Mouse (Mus musculus): ENCODE data around the gene Plgrkt. TPM values are rescaled to one million over a fixed set of nuclear protein-coding genes. Genes with fewer than 3 reads are reported as not detected.

Gene Plgrkt
- total RNA-seq, 2 experiments from 2014 or later = 23.2 to 28.9 TPM

DNA sequence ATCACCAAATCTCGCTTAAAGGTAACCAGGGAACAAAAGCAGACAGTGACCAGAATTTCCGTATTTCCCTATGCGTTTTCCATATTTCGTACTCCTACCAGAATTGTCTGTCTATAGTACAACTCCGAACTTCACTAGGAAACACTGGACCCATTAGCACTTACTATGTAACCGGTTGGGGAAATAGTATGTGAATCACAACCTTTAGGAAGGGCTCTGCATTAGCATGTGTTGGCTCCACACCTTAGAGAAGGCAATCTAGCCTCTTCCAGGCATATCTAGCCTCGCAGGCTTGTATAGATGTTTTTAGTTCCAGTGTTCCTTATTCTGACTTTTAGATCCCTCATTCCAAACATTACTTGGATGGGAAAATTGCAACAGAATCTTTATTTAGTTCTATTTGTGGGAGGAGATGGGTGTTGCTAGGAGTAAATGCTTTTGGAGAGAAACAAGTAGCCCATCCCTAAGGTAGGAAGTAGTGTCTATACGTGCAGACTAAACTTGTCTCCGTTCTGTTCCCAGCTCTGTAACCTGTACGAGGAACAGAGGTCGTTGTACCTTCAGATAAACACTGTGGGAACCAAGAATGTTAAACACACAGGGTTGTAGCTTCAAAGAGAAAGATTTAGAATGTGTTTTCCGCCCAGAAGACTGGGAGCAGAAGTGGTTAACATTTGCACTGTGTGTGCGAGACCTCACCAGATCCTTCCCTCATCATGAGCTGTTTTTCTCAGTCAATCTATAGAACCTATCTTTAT is 4.8 kb downstream of the Plgrkt start:
- no peak for DNase-seq (ENCODE audit: low spot score in 2 of 2)
- intact Hi-C loops (cut with DNase I) = loop anchor here (5.0 kb wide), 2 partner anchors 110 to 200 kb away; partner anchors contain the start of gene Jak2

DNA sequence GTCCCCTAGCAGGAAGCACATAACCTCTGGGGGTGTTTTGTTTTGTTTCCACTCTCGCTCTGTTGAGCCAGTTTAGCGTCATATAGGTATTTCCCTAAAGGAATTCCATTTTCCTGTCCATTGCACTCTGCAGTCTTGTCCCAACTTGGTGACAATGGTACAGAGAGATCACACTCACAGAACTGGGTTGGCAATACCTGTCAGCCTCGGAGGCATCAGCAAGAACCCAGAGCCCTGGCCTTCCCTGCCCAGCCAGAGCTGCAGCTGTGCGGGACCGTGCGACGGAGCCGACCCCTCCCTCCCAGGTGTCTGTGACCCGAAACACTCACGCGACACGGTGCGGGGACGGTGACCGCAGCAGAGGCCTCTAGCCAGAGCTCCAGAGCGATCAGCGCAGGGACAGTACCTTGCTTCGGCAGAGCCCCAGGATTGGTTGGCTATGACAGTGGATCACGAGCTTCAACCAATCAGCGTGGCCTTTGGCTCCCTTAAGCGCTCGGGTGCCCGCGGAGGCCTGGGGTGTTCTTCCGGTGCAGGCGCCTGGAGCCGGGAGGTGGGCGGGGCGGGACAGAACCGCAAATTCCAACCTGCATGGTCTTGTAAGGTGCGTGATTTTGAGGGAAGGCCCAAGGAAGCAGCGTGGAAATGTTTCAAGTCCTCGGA is 5.6 kb downstream of the Plgrkt start:
- intact Hi-C loops (cut with DNase I) = loop anchor here (2.0 to 5.0 kb wide), 3 partner anchors 109 to 201 kb away; partner anchors contain the start of gene Jak2
- peak; percentile 91 to 97 for DNase-seq (ENCODE audit: low spot score in 2 of 2)

DNA sequence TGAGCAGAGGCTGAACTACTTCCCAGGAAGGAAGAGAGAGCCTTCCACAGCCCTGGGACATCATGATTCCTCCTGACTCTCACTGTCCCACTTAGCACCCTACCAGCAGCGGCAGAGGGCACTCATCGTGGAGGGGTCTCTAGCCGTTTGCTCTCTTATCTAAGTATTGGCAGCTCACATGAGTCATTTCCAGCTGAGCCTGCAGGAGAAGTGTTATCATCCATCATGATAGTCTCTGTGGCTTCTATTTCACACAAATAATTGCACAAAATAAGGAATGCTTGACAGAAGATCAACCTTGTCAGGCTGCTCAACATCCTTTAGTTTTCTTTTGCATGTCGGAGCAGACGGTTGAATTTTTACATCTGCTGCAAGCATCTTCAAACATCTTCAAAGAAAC is 6.9 kb downstream of the Plgrkt start:
- intact Hi-C loops (cut with DNase I) = loop anchor here (2.0 to 5.0 kb wide), 3 partner anchors 108 to 202 kb away; partner anchors contain the start of gene Jak2
- DNase-seq (ENCODE audit: low spot score in 2 of 2) = no peak

DNA sequence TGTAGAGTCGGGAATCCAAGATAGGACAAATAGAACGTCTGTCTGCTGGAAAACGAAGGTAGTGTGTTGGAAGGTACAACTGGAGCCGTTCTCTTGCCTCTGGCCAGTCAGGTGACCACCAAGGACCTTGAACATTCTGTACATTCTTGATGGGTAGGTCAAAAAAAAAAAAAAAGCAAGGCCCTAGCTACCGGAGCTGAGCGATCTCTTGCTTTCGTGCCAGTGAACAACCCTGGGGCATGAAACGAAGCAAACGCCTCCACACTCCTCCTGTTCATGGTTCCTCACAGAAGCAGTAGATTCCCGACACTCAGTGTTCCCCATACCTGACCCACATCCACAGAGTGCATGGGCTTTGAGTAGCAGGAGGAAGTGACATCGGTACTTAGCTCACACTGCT is 10.9 kb downstream of the Plgrkt start:
- intact Hi-C loops (cut with DNase I) = loop anchor here (5.0 kb wide), 3 partner anchors 294 to 579 kb away; no protein-coding TSS in a partner anchor

DNA sequence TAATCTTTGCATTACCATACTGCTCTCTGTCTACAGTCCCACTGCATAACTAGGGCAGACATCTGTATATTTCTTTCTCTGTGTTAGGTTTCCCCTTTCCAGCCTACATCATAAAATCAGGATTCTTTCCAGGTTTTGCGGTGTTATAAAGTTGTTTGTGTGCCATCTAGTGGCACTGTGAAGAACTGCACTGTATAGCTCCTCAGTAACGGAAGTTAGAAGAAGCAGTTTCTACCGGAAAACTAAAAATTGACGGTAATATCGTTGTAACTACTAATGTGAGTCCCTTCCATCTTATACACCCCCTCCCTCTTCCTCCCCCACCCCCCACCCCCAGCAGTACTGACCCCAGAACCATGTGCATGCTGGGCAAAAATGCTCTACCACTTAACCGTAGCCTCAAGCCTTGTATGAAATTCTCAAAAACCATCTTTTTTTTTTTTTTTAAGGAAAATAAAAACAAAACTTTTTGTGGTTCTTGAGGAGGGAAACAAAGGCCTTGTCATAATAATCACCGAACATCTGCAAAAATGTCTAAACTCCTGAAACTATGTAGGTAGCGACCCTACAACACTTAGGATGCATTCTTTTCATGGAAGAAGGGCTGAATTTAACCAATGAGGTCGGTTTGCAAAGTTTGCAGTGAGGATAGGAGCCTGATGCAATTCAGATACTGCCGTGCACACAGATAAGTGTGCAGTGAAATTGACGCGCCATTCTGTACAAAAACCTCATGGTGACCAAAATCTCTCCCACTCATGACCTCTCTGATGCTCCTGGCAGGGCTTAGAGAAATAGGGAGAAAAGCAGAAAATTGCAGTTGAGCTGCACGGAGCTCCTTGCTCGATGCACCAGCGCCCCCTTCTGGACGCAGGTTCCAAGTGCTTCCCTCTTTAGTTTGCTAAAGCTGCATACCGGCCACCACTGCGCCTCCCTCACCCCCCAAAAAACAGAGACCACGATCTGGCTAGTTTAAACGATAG is 12.0 kb downstream of the Plgrkt start:
- DNase-seq (ENCODE audit: low spot score in 2 of 2) = peak; percentile 82 to 84
- intact Hi-C loops (cut with DNase I) = loop anchor here (5.0 kb wide), 4 partner anchors 48 to 578 kb away; no protein-coding TSS in a partner anchor

More for the DNA sequence above, 10.9 kb downstream of the Plgrkt start:
- no peak for DNase-seq (ENCODE audit: low spot score in 2 of 2)

DNA sequence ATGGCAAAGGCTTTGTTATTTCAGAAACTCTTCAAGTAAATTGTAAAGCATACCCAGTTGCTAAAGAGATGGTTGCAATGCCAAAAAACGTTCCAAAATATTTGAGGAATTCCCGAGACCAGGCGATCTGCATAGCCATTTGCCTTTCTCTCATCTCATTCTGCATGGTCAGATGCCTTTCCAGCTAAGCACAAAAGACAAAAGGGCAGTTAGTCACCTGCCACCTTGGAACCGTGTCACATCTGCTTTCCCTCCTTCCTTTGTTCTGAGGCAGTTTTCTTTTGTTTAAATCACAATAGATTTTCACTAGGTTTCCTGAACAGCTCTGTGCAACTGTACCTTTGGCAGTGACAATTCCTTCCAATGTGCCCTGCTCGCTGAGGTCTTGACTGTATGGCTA is 16.2 kb downstream of the Plgrkt start:
- intact Hi-C loops (cut with DNase I) = loop anchor here (5.0 kb wide), 1 partner anchor 44 kb away; no protein-coding TSS in a partner anchor
- DNase-seq (ENCODE audit: low spot score in 2 of 2) = no peak

DNA sequence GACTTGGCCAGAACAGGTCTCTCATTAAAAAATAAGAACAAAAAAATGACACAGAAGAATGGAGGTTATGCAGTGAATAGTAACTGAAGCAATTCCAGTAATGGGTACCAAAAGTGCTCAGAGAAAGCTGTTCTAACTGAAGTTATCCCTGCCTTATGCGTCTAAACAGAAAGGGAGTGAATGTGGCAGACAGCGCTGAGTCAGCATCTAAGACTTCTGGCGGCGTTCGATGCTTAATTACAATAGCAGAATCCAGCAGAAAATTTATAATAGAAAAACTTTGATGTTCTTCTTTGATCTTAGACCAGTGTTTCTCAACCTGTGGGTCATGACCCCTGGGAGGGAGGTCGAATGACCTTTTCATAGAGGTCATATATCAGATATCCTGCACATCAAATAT is 21.6 kb downstream of the Plgrkt start:
- DNase-seq (ENCODE audit: low spot score in 2 of 2) = no peak
- intact Hi-C loops (cut with DNase I) = no loop called here

DNA sequence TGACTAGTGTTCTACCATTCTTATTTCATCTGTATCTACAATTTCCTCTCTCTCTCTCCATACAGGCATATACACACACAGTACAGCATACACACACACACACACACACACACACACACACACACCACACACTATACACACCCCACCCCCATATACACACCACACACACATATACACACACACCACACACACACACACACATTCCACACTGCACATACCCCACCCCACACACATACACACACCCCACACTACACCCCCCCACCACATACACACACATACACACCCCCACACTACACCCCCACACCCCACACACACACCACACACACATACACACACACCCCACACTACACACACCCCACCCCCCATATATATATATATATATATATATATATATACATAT is 22.3 kb downstream of the Plgrkt start:
- no peak for DNase-seq (ENCODE audit: low spot score in 2 of 2)
- intact Hi-C loops (cut with DNase I) = no loop called here

DNA sequence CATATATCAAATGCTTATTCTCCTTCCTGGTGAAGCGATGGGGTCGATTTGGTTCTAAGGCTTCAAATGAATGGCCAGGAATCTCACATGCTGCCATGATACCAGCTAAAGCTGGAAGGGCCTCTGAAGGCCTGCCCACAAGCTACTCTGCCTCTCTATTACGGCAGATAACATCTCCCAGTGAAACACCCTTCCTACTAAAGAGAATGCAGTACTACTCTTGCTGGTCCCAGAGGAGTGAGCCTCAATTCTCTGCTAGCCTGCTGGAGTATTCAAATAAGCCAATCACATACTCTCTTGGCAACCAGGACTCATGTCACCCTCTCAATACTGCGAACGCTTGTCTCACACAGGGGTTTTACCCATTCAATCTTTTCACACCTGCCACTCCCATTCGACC is 24.9 kb downstream of the Plgrkt start:
- no peak for DNase-seq (ENCODE audit: low spot score in 2 of 2)
- intact Hi-C loops (cut with DNase I) = no loop called here

DNA sequence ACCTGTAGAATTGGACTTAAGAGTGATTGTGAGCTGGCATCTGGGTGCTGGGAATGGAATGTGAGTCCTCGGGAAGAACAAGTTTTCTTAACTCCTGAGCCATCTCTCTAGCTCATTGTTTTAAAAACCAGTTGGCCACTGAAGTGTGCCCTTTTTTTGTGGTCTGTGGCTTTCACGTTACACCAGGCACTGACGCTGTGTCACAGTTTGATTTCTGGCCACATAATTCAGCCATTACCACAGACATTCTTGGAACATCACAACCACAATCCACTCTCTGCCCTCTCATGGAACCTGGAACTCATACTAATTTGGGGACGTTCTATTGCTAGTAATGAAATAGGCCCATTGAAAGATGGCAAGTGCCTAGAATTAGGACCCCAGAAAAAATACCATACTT is 26.2 kb downstream of the Plgrkt start:
- intact Hi-C loops (cut with DNase I) = no loop called here
- no peak for DNase-seq (ENCODE audit: low spot score in 2 of 2)

DNA sequence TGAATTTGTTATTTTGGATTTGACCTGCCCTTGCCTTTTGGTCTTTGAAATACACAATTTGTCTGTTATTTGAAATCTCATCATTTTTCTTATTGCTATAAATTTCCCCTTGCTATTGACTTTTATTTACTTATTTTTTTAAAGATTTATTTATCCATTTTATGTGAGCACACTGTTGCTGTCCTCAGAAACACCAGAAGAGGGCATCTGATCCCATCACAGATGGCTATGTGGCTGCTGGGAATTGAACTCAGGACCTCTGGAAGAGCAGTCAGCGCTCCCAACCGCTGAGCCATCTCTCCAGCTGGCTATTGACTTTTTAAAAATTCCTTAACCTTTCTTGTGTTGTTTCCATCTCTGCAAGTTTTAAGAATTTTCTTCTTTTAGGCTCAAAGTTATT is 30.6 kb downstream of the Plgrkt start:
- intact Hi-C loops (cut with DNase I) = no loop called here

DNA sequence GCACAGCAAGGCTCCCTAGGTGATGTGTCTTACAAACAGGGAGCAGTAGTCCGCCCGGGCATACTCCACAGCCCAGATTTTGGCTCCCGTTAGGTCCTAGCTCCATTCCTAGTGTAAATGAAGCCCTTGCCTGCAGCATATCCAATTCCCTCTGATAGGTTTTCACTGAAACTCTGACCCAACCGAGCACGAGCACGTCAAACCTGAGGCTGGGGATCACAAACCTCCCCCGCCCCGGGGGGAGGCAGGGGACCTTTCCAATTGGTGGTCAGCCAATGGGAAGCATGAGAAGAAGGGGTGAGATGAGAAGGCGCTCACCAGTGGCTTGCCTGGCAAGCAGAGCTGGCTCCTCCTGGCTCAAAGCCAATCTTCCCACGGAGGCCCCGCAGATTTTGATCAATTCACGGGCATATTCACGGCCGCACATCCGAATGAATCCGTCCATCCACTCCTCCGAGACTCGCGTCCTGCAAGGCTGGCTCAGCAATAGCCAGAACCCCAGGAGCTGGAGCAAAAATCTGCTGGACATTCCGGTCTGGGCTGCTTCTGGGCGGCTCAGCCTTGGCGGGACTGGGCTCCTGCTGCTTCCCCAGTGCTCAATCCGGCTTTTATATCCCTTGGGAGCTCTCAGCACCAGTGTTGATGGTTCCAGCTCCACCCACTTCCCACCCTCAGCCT is 33.0 kb downstream of the Plgrkt start, which contains the start of gene Rln1:
Gene Rln1, minus strand, starts transcription at position 603 of the 678 bp plus-strand sequence.
- intact Hi-C loops (cut with DNase I) = no loop called here
- DNase-seq (ENCODE audit: low spot score in 2 of 2) = no peak

More for the DNA sequence above, 30.6 kb downstream of the Plgrkt start:
- no peak for DNase-seq (ENCODE audit: low spot score in 2 of 2)

DNA sequence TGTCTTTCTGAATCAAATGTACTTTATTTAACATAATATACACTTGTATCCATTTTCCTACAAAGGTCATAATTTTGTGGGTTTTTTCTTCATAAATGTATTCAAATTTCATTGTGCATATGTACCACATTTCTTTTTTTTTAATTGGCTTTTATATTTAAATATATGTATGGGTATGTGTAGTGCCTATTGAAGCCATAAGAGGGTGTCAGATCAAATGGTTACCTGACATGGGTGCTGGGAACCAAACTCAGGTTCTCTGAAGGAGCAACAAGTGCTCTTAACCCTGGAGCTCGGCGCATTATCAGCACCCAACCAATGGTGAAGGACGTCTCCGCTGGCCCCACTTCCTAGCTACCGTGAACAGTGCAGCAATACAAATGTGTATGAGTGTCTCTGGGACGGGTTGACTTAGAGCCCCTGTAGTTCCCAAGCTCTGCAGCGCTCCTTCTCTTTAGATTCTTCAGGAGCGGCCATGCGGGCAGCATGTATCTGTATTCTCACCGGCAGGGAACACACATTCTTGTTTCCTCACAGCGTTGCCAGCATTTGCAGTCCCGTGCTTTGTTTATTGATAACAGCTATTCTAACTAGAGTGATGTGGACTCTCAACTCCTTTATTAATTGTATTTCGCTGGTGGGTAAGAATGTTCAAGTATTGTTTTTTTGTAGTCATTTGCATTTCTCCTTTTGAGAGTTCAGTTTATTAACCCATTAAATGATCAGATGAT is 40.2 kb downstream of the Plgrkt start:
- no peak for DNase-seq (ENCODE audit: low spot score in 2 of 2)
- intact Hi-C loops (cut with DNase I) = no loop called here

DNA sequence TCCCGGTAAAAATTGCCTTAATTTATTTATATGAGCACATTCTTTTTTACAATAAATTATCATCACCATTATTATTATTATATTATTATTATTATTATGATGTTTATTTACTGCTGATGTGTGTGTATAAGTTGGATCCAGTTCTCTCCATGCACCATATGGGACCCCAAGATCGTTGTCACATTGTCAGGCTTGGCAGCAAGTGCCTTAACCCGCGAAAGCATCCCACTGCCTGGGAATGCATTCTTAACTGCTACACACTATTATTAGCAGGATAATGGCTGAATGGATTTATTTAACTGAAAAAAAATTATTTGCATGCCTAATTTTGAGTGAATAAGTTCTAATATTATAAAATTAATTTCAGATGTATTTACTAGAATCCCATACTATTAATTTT is 40.8 kb downstream of the Plgrkt start:
- DNase-seq (ENCODE audit: low spot score in 2 of 2) = no peak
- intact Hi-C loops (cut with DNase I) = no loop called here

DNA sequence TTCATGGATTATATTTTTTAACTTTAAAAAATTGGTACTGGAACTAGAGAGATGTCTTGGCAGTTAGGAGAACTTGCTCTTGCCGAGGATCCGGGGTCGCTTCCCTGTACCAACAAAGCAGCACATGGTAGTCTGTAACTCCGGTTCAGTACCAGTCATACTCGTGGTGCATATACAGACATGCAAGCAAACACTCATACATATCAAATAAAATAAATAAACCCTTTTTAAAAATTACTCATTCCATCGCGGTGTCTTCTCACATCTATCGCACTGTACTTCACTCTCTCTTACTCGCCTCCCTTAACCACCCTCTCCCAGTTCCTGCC is 41.4 kb downstream of the Plgrkt start:
- intact Hi-C loops (cut with DNase I) = no loop called here
- DNase-seq (ENCODE audit: low spot score in 2 of 2) = no peak

DNA sequence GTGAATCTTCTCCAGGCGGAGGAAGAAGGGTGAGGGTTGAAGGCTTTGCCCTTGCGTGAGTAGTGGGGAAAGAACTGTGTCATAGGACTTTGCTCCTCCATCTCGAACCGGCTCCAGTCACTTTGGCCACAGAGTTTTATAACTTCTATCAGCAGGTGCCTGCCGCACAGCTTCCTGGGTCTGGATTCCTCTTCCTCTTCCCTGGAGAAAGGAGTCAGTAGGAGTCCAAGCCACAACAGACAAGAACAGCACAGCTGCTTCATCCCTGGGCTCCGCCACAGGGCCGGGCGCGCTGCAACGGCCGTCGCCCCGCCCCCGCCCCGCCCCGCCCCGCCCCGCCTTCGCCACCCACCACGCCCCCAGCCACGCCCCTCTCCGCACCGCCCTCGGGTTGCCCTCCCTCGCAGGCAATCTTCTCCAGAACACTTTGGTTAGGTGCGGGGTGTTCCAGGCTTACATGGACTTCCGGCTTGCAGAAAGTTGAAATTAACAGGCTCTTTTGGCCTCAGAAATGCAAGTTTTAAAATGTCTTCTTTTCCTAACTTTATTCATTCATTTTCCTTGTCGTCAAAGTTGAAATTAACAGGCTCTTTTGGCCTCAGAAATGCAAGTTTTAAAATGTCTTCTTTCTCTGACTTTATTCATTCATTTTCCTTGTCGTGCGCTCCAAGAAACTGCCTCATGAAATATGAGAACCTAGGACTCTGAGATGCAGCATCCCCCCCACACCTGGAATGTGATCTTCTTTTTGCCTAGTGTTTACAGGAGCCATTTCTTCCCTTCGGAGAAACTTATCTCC is 41.9 kb downstream of the Plgrkt start, which contains the start of gene Insl6:
Gene Insl6, minus strand, starts transcription at position 304 of the 799 bp plus-strand sequence.
- intact Hi-C loops (cut with DNase I) = no loop called here
- DNase-seq (ENCODE audit: low spot score in 2 of 2) = peak in 1 of 2 experiments; percentile 6

DNA sequence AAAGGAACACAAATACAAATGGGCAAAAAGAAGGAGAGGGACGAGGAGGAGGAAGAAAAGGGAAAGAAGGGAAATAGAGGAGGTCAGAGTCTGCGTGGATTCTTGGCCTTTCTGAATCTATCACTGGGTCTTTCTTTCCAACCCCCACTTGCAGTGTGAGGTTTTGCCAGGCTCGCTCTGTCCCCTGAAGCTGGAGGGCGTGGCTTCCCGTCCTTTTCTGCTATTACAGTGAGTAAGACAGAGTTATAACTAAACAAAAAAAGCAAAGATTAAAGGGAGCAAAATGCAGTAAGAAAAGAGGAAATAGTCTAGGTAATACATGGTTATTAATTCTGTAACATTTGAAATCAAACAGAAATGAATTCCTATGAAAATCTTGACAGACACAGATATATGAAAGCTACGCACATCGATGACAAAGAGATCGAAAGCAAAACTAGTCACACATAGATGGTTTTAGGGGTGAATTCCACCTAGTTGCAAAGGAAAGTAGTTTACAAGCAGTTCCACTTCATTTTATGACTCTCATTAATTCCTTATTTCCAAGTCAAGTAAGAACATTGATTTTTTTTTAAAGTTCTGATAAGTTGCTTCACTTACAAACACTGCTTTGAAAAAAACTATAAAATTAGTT is 43.7 kb downstream of the Plgrkt start:
- DNase-seq (ENCODE audit: low spot score in 2 of 2) = no peak
- intact Hi-C loops (cut with DNase I) = no loop called here

Measured in left cerebral cortex, postnatal 25 days (tissue).